Mouse (Mus musculus) megakaryocyte, embryonic 14.5 days (primary cell): ENCODE results near the gene Madcam1.
A peak's percentile ranks its signal among the peaks of the same experiment; 100 is the strongest.

ENCODE experiments used
- FLI1 ChIP-seq: IDR thresholded peaks from 2 replicates; pipeline ENCODE4 v1.6.1; 2012; ENCODE audit warnings: low read length, inconsistent platforms, mixed read lengths
- GATA1 ChIP-seq: IDR thresholded peaks from 3 replicates; pipeline ENCODE4 v1.6.1; 2012; ENCODE audit warnings: mixed read lengths, low read length, inconsistent platforms, borderline replicate concordance

DNA sequence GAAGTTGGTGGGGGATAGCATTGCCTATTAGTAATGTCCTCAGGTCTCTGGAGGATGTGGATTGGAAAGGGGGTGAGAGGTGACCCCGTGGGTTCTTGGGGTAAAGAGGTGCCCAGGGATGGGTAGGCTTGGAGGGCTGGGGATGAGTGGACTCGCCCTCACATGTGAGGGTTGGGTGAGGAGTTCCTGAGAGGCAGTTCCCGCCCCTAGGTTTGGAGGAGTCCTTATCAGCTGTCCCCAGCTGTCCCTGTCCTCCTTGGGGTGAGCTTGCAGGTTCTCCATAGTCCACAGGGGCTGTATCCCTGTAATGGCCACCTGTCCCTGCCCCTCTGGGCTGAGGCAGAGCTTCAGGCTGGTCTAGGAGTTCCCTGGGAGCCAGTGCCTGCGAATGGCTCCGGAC is 41.6 kb downstream of the Madcam1 start:
- TF ChIP-seq GATA1 (0 out of 3 replicates have a peak, but pooled peaks have one; percentile 59), FLI1 (no peak)
